Mouse (Mus musculus) spleen, adult 18-20 months (tissue): ENCODE measurements around the gene Hip1r.

Experiments
- DNase-seq, 2 experiments: peaks; one replicate each; pipeline ENCODE4 v3.0.0; 2022; ENCODE audit warnings: mixed read lengths in 2 of 2

The Hip1r gene

DNA sequence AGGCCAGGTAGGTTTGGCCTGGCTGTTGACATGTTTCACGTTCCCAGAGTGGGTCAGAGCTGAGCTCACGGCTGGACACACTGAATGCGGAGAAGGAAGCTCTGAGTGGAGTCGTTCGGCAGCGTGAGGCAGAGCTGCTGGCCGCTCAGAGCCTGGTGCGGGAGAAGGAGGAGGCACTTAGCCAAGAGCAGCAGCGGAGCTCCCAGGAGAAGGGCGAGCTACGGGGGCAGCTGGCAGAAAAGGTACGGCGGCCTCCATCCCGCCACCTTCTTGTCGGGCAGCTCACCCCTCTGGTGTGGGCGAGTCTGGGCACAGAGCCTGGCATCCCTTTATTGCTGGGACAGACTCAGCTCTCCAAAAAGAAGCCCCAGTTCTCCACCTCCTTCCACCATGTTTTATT lies 24.4 kb downstream of the Hip1r start:
- DNase-seq, result no peak

DNA sequence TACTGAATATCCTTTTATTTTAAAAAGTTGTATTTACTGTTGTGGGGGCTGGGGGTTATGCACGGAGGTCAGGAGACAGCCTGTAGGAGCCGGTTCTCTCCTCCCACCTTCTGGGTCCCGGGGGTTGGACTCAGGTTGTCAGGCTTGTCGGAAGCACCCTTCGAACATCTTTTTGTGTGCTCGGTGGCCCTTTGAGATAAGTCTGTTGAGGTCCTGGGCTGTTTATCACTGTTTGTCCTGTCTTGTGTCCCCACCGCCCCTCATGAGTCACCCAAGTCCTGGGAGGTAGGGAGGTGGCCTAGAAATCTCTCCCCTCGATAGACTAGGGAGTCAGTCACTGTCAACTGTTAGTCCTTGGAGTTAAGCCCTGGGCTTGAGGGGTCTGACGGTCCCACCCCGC lies 24.9 kb downstream of the Hip1r start:
- DNase-seq, result no peak

DNA sequence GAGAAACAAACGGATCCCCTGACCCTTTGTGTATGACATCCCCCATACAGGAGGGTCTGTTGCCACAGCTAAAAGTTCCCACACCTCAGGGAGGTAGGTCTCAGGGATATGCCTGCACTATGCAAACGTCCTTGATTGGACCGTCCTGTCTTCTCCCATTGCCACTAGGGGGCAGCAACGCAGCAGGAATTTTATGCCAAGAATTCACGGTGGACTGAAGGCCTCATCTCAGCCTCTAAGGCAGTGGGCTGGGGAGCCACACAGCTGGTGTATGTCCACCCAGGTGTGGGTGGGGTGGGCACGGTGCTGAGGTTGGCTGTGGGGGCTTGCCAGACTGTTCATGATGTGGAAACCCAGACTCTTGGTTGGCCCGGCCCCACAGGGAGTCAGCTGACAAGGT lies 27.4 kb downstream of the Hip1r start:
- DNase-seq, result peak; percentile 69 to 91

DNA sequence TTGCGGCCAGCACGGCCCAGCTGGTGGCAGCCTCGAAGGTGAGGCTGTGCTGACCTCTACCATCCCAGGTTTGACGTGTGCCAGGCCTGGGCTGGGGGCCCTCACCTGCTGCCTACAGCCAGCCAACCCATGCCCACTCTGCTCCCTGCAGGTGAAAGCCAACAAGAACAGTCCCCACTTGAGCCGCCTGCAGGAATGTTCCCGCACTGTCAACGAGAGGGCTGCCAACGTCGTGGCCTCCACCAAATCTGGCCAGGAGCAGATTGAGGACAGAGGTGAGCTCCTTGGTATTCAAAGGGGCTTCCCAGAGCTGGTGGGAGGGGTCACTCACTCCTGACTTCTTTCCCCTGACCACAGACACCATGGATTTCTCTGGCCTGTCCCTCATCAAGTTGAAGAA lies 27.8 kb downstream of the Hip1r start:
- DNase-seq, result no peak

DNA sequence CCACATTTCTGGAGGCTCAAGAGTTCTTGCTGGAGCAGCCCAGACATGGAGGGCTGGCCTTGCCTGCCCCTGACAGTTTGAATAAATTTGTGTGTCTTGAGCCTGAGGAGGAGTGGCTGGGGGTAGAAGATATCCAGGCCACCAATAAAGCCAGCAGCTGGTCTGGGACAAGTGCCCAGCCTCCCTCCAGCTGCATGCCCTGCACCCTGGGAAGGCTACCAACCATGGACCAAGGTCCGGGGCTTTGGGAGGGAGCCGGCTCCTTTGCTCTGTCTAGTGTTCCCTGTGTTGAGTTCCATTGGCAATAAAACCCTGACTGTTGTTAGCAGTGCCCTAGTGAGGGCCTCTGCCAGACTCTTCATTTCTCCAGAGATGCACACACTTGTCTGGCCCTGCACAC lies 29.4 kb downstream of the Hip1r start:
- DNase-seq, result no peak

DNA sequence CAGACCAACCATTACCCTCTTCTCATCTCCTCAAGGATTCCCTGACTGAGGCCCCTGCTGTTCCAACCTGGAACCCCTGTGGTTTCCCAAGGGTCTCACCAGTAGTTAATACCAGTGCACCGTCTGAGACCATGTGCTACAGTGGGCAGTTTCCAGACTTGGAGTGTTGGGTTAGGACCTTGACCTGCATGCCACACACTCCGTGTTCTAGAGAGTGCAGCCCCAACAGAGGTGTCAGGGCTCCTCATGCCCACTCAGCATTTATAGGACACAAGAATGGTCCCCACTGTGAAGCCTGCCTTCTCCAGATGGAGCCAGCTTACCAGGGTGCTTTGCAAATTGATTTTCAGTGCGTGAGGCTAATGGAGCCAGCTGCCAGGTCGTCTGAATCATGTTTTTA lies 29.9 kb downstream of the Hip1r start:
- no peak for DNase-seq

DNA sequence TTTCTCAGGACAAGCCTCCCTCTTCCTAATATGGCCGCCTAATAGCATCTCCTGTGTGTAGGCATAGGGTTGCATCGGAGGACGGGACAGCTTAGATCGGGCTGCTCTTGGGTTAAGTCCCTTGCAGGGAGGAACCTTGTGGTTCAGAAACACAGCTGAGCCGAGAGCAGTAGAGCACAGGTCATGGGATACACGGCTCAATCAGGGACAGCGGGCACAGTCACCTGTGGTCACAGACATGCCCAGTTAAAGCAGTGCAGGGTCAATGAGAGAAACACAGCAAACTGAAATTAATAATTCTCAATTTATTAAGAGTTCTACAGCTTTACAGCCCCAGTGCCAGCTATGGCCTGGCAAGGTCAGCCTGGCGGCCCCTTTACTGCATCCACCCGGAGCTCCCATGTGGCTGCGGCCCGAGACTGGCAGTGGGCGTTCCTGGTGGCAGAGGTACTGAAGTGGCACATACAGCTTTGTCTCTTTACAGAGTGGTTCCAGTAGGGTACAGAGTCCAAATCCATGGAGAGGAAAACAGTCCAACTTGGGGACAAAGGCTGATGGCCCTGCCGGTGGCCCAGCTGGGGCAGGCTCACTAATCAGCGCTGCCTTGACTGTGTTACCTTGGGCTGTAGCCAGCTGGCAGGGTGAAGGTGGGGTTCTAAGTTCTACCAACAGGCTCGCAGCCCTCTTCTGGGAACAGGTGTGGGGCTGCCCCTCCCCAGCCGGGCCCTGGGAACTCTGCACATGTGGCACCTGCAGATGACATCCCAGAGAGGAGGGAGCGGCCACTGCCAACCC lies 31.1 kb downstream of the Hip1r start:
- DNase-seq, result no peak

DNA sequence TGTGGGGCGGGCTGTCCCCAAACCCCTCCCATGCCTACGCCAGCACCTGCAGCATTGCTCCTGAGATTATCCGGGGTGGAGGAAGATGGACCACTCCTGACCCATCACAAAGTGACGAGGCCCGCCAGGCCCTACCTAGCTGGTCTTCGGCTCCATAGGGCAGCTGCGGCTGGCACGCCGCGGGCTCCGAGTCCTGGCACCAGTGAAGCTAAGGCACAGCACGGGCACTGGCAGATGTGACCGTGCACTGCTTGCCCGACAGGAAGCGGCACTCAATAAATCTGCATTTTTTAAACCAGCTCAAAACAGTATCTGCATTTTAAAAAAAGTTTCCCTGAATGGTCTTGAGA lies 31.7 kb downstream of the Hip1r start:
- no peak for DNase-seq

DNA sequence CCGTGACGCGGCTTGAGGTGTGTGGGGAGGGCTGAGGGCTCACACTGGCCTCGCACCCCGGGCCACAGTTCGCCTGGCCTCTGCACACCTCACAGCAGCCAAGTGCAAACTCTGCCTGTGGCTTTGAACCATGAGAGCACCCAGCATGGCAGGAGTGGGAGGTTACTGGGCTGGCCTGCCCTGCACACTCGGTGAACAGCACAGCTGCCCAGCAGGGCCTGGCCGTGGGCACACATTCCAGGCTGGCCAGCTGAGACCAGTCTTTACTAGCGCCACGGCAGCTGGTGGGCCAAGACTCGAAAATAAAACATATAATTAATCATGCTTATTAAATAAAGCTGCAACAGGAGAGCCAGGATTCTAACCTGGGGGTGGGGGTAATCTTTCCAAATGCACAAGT lies 32.2 kb downstream of the Hip1r start:
- DNase-seq, result no peak

DNA sequence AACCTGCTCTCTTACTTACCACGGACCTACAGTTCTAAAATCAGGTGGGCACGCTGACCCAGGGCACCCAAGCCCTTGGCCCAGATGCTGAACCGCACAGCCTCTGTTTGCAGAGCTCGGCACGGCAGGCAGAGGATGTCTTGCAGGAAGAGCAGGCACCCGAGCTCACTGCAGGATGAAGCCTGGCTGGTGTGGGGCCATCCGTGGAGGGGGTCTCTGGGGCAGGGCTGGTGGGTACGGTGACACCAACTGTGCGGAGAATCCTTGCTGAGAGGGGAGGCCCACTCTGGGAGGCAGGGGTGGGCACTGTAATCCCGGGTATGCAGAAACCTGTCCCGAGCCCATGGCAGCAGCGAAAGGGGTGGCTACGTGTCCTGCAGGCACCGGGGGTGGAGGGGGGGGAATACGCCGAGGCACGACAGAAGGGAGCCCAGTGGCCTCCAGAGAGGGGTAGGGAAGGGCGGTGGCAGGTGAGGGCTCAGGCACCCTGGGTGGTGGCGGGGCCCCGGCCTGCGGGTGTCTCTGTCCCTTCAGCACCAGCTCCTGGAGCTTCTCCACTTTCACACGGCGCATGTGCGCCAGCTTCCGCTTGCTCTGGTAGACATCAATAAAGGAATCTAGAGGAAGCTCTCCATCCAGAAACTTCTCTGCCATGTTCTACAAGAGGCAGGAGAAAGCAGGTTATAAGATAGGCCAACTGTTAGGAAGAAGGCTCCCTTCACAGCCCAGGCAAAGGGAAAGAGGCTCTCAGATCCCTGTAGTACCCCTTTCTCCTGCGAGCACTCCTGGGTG lies 32.9 kb downstream of the Hip1r start:
- DNase-seq, result no peak

DNA sequence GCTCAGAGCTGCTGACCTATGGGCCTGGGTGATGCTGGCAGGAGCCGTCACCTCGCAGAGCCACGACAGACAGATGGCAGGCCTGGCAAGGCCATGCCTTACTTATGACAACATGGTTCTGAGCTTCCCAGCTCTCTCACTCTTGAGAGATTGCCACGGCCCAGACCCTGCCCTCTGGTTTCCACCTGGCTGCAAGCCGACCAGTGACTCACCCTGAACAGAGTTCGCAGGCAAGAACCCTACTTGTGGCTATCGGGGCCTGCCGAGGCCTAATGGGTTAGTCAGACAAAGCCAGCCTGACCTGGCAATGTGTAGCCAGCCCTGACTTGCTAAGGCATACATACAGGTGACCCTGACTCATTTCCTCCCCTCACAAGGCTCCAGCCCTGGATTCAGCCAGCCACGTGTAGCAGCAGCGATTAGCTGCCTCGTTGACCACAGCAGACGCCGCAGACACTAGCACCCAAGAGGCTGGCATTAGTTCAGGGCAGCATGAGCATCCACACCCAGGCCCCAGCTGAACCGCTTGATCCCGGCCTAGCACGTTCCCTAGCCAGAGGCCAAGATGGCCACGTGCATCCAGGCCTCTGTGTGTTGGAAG lies 33.6 kb downstream of the Hip1r start:
- no peak for DNase-seq

DNA sequence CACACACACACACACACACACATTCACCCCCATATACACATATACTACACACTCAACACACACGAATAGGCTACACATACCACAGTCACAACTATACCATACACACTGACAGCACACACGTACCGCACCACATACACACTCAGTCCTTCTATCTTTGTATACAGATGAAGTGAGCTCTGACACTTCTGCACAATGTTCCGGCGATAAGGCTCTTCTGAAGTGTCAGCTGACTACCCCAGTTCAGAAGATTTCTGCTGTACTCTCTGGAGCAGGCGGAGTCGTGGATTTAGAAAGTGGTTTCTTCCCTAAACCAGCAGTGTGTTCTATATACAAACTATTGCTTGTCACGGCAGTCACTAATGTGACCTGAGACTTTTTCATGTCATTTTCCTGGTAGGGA lies 36.6 kb downstream of the Hip1r start:
- no peak for DNase-seq

DNA sequence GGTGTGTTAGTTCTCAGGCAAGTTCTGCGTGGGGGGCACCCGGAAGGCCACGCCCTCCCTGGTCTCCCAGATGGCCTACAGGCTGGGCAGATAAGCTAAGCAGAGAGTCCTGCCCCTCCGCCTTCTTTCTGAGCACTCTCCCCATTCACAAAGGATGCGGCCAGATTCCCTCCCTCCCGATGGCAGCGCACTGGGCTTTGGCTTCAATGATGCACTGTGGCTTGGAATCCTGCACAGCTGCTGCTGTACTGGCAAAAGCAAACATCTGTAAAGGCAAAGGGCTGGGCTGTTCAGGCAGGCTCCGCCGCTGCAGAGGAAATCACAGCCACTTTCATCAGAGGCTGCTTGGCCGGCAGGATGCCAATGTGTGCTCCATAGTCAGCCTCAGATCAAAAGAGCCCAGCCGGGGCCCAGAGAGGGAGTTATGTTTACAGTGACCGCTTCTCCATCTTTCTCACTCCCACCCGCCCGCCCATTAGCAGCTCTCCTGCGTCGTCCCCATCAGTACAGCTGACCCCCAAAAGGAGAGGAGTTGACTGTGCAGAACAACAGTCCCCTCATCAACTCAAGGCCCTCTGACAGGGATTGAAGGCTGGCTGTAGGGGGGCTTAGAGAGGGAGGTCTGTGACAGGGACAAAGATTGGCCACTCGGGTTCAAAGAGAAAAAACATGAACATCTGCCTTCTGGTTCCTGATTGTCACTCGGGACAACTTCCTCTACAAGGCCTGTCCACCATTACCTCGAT lies 37.7 kb downstream of the Hip1r start:
- DNase-seq, result no peak

DNA sequence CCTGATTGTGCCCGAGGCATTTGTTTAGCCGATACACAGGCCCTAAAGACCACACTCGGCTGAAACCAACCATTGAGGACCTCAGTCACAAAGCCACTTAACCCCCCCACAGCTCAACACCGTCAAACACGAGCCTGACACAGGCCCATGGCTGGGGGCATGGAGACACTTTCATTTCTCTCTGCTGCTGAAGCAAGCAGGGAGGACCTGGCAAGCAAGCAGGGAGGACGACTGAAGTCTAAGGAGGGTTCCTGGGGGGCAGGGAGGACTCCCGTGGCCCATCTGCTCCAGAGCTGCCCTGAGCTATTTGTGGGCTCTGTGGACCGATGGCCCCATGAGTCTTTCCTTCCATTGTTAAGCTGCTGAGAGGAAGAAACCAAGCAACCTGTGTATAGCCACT lies 38.5 kb downstream of the Hip1r start:
- peak in 1 of 2 experiments; percentile 44 for DNase-seq

DNA sequence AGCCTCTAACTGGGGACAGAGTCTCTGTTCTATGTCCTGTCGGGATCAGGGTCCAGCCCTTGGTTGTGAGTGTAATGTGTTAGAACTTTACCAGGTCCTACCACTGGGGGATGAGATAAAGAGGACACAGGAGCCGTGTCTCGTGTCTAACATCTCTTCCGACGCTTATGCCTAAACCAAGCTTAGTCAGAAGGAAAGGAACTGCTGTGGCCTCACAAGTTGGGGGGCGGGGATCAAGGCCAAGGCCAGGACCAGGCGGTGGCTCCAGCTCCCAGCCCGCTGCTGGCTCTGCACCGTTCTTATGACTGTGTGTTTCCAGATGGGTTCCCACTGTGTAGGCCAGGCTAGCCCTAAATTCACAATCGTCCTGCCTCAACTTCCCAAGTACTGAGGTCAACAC lies 39.5 kb downstream of the Hip1r start:
- DNase-seq, result no peak

DNA sequence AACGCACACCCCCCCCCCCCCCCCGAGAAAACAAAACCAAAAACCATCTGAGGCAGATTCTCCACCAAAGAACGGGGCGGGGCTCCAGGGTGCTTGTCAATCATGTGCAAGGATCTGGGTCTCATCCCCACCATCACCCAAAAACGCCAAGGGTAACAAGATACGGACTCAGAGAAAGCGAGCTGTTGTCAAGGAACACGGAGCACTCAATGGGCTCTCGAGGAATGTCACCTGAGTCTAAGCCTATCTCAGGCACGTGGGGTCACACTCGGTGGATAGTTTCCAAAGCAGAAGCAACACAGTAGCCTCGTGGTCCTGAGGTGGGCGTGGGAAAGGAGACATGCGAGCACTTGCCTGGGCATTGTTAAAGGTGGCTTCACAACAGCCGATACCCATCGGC lies 40.3 kb downstream of the Hip1r start:
- no peak for DNase-seq

DNA sequence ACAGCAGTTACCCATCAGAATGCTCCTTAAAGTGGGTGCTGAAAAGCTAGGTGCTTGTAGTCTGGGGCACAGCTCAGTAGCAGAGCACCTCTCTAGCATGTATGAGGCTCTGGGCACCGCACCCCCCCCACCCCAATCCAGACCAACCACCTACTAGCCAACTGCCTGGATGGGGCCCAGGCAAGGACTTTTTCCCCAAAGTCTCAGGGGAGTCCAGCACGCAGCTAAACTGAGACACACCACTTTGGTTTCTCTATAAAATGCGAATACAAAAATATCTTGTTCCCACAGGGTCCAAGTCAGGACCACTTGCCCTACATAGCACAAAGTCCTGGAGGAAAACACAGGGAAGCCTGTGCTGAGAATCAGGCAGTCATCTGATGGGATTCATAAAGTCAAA lies 40.8 kb downstream of the Hip1r start:
- no peak for DNase-seq

DNA sequence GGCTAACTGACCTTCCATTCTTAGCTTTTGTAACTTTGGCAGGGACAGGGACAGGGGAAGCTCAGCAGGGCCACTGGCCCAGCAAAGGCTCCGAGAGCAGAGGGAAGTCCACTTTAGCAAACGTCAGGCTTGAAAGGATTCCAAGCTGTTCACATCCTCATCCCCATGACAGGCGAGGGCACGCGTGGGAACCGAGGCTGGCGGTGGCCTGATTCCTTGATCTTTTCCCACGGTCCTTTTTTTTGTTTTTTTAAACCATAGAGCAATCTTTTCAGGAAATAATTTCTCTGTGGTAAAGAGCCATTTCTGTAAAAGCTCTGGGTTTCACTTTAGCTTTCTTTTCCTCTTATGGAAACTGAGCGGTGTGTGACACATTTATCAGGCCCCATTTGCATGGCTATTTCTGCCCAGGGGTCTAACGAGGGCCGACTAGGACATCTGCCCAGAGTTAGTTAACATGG lies 41.4 kb downstream of the Hip1r start:
- DNase-seq, result peak in 1 of 2 experiments; percentile 41

DNA sequence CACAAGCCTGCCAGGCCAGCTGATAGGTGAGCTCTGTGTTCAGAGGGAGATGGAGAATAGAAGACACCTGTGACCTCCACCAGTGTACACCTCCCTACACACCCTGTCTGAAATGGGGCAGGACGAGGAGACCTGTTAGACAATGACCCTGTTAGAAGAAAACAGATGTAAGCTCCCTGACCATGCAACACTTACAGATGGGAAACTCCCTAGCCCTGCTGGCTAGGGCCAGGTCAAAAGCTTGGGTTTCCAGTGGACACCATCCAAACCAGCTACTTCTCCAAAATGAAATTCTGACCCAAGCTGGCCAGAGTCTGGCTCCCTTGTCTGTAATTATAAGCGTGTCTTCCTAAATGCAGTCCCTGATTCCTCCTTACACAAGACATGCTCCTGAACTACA lies 42.3 kb downstream of the Hip1r start:
- no peak for DNase-seq

DNA sequence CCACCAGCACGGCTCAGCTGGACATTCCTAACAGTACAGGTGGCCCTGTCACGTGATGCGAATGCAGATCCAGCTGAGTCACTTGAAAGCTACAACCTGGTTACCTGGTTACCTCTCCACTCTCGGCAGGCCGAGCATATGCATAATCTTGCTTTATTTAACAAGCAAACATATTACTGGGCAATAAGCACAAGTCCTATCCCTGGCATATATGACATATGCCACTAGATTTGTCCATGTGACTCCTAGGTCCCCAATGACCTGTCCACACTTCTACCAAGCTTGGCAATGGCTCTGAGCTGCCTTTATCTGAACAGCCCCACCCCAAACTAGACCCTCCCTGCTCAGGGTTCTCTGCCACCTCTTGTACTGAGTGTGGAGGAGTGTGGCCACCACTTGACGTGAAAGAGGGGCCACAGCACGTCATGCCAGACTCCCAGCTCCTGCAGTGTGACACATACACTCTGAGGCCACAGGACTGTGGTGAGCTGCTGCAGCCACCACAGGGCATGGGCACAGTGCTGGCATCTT lies 42.9 kb downstream of the Hip1r start:
- no peak for DNase-seq

DNA sequence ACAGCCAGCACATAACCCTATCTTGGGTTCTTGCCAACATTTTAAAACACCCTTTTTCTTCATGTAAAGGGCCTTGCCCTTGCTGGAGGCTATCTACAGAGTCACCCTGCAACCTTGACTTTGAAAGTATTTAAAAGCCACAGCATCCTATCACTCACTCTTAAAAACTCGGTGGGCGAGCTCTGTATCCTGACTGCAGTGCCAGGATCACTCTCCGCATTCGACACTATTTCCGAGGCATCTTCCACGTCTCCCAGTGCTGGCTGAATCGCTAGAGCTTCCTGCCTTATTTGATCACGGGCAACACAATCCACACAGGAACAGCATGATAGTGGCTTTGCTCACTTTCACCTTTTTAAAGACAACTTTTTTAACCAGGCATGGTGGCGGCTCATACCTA lies 44.5 kb downstream of the Hip1r start:
- DNase-seq, result no peak

DNA sequence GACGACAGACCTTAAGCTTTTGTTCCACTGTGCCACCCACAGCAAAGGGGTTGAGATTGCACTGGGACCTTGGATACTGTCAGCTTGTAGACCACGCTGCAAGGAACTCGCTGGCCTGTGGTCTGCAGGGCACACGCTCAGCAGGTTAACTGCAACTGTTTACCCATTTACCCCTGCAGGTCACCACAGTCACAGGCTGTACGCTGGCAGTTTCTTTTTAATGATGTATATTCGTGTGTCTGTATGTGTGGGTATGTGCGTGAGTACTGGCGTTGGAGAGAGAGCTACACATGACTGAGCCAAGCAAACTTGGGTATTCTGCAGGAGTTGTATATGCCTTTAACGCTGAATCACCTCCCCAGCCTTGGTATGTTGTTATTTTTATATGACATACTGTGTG lies 45.2 kb downstream of the Hip1r start:
- DNase-seq, result no peak
